Mouse (Mus musculus): ENCODE measurements around the gene Myh10.

DNA sequence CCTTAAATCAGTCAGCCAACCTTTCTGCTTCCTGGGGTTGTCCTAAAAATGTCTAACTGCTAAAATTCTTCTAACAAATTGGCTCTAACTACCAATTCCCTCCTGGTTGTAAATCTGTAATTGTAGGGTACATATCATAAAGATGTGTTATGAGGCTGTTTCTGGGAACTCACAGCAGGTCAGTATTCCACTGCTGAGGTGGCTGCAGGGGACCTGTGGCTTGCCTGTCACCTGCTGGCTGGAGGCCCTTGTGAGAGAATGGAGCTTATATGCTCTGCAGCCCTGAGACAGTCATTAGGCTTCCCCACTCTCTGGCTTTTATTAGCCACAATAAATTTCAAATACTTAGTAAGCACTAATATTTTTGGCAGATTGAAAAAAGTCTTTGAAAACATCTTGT, 87.5 kb downstream of the Myh10 start:
- no peak for TF ChIP-seq EP300 (IDR thresholded peaks at IDR 0.05; ENCODE audit: low read length)
- TF ChIP-seq NELFE (IDR thresholded peaks at IDR 0.05; ENCODE audit: low read depth, low read length) = no peak
- no peak for TF ChIP-seq ZKSCAN1 (IDR thresholded peaks at IDR 0.05; ENCODE audit: borderline replicate concordance, low read depth, low read length)
- TF ChIP-seq MYC (IDR thresholded peaks at IDR 0.05; ENCODE audit: low read depth, low read length) = no peak
- no peak for TF ChIP-seq POLR2A (IDR thresholded peaks at IDR 0.05; ENCODE audit: low read depth, low read length)
- TF ChIP-seq CTCF (conservative IDR thresholded peaks at IDR 0.05 in 1 of 2, IDR thresholded peaks at IDR 0.05 in 1 of 2; ENCODE audit: low read depth in 2 of 2, low read length in 2 of 2) = no peak
- no peak for TF ChIP-seq RCOR1 (conservative IDR thresholded peaks at IDR 0.05; ENCODE audit: low read depth, low read length)
- no peak for TF ChIP-seq HCFC1 (IDR thresholded peaks at IDR 0.05; ENCODE audit: low read depth, low read length)
- TF ChIP-seq TCF12 (IDR thresholded peaks at IDR 0.05; ENCODE audit: low read depth, low read length) = no peak
- no peak for TF ChIP-seq ELF1 (IDR thresholded peaks at IDR 0.05; ENCODE audit: low read depth, low read length)
- no peak for TF ChIP-seq NRF1 (IDR thresholded peaks at IDR 0.05; ENCODE audit: low read depth, low read length)
- TF ChIP-seq MAFK (IDR thresholded peaks at IDR 0.05; ENCODE audit: insufficient replicate concordance, low read length) = no peak
